Mouse (Mus musculus) testis, adult 2 months (tissue): ENCODE measurements around the gene Scn7a.

Source experiments
- CTCF ChIP-seq: fragments of 200-500 bp; IDR thresholded peaks from 2 replicates; pipeline ENCODE4 v1.5.1; 2012; ENCODE audit warnings: low read depth, mild to moderate bottlenecking, inconsistent platforms, low read length, moderate library complexity; ENCODE audit not compliant: control insufficient read depth, insufficient read depth, insufficient replicate concordance
- POLR2A ChIP-seq: fragments of 200-500 bp; IDR thresholded peaks from 2 replicates; pipeline ENCODE4 v1.6.1; 2012; ENCODE audit warnings: low read depth, mild to moderate bottlenecking, inconsistent platforms, low read length, moderate library complexity; ENCODE audit not compliant: control insufficient read depth

- no peak for TF ChIP-seq CTCF
- TF ChIP-seq POLR2A = no peak
These were observed 152.0 kb downstream of the Scn7a start for GRCm38 (mm10) chr2:66632728-66633127.
